Mouse (Mus musculus) midbrain, embryonic 13.5 days (tissue): ENCODE results near the gene Dnah2. TPM values are rescaled to one million over a fixed set of nuclear protein-coding genes. Genes with fewer than 3 reads are reported as not detected.
A peak's percentile ranks its signal among the peaks of the same experiment; 100 is the strongest.
"Not testable (repeated sequence)": the region's sequence is repeated elsewhere in the genome, so short reads cannot be mapped to it uniquely, and the experiment has no call there.

Experiments
- ATAC-seq: fragments of 200-750 bp; cut with Nextera tagmentation; 2 replicates; pipeline ENCODE4 v1.8.0; 2017; ENCODE audit warnings: mild to moderate bottlenecking, moderate TSS enrichment, moderate library complexity
- H3K27ac ChIP-seq: fragments of 300-500 bp; sonication (generic); 2 replicates; pipeline ENCODE4 v1.5.1; 2015; ENCODE audit warnings: inconsistent platforms, mild to moderate bottlenecking, moderate library complexity
- H3K27me3 ChIP-seq: fragments of 300-500 bp; sonication (generic); 2 replicates; pipeline ENCODE4 v1.6.1; 2015; ENCODE audit warnings: mild to moderate bottlenecking, inconsistent platforms
- H3K36me3 ChIP-seq: fragments of 300-500 bp; sonication (generic); 2 replicates; pipeline ENCODE4 v1.6.1; 2015; ENCODE audit warnings: mild to moderate bottlenecking, inconsistent platforms
- H3K4me1 ChIP-seq: fragments of 300-500 bp; sonication (generic); replicated peaks from 2 replicates; pipeline ENCODE4 v1.6.1; 2015; ENCODE audit warnings: inconsistent platforms
- H3K4me2 ChIP-seq: fragments of 300-500 bp; sonication (generic); replicated peaks from 2 replicates; pipeline ENCODE4 v1.6.1; 2015; ENCODE audit warnings: moderate library complexity, mild to moderate bottlenecking, inconsistent platforms
- H3K4me3 ChIP-seq: fragments of 300-500 bp; sonication (generic); replicated peaks from 2 replicates; pipeline ENCODE4 v1.5.1; 2015; ENCODE audit warnings: mild to moderate bottlenecking, inconsistent platforms
- H3K9ac ChIP-seq: fragments of 300-500 bp; sonication (generic); replicated peaks from 2 replicates; pipeline ENCODE4 v1.6.1; 2015; ENCODE audit warnings: mild to moderate bottlenecking, inconsistent platforms
- H3K9me3 ChIP-seq: fragments of 300-500 bp; sonication (generic); 2 replicates; pipeline ENCODE4 v1.6.1; 2016; ENCODE audit warnings: mild to moderate bottlenecking, inconsistent platforms
- WGBS: fragments of 180-500 bp; shearing (Covaris S2); methylation state at CpG from one replicate; pipeline ENCODE4 v1.1.7; 2015; 5-methylcytosine and 5-hydroxymethylcytosine counted together
- polyA plus RNA-seq: library from polyadenylated mRNA; unstranded; fragments of >200 nt; fragmentation: Nextera tagmentation; extraction: Ambion mirVana; gene quantifications from 2 replicates; pipeline ENCODE4 v1.2.1, GENCODE M21; 2015

Dnah2 gene
- polyA plus RNA-seq, 1 experiment from 2014 or later, result 2.7 TPM

DNA sequence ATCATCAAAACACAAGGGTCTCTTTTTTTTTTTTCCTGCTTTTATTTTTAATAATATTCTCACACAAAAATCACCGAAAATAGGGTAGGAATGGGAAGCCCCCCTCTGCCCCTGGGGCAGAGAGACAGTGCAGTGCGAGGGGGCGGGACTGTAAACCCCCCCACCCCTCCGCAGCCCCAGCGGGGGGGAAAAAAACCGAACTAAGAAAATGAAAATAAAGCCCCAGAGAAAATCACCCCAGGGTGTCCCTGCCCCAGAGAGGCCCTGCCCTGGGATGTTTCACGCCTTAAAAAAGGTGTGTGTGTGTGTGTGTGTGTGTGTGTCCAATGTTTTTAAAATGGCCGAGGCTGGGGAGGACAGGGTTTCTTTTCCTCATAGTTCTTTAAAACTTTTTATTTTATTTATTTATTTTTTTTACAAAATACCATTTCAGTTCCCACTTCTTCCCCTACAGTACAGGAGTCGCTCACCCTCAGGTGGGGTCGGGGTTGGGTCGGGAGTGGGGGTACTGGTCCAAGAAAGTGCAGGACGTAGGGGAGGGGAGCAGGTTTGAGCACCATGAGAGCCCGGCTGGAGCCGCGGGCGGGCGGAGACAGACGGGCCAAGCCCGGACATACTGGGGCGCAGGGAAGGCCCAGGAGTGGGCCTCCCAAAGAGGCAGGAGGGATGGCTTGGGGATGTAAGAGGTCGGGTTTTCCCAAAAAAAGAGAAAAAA is 150.3 kb downstream of the Dnah2 start:
- Histone ChIP-seq H3K9me3 (no peaks in the 10 kb centered on the region), H3K9ac (peak overlapping the region; percentile 58), H3K27ac (peak overlapping the region; percentile 97; the same call in 1 of the 2 replicates), H3K4me1 (peaks cover 51% of the 10 kb centered on the region), H3K27me3 (peaks cover 18% of the 10 kb centered on the region), H3K36me3 (peaks cover 48% of the 10 kb centered on the region), H3K4me3 (no peak overlapping the region), H3K4me2 (peak overlapping the region; percentile 85)
- ATAC-seq, result no peak
- 14% methylated on average over 21 of the region's 21 CpGs for WGBS

DNA sequence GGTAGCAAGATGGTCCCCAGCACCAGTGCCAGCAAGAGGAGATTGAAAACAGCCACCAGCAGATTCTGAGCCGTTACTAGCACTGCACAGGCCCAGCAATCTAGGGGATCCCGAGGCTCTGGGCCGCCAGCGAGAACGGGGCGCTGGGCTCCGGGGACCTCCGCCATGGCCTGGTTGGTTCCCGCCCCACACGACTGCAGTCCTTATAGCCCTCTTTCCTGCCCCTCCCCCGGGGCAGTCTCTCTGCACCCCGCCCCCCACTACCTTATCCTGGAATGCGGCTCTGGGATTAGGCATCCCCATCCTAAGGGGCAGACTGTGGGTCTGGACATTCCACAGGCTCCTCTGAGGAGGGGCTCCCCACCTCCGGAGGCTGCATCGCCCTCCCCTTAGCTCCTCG is 150.9 kb downstream of the Dnah2 start, which contains the start of gene Tmem88:
TSS of gene Tmem88 (minus strand) at position 176 of the 400 bp plus-strand sequence.
- no peaks in the 10 kb centered on the region for H3K9me3 ChIP-seq
- peak within 1 kb of the TSS; percentile 67 for H3K4me3 ChIP-seq
- H3K9ac ChIP-seq, result peak within 1 kb of the TSS; percentile 83
- peak within 1 kb of the TSS; percentile 85 for H3K4me2 ChIP-seq
- WGBS, result 6% methylated on average over 16 of the region's 16 CpGs
- peaks cover 42% of the 10 kb centered on the region for H3K36me3 ChIP-seq
- H3K27me3 ChIP-seq, result peaks cover 18% of the 10 kb centered on the region
- peaks cover 51% of the 10 kb centered on the region for H3K4me1 ChIP-seq
- no peak for ATAC-seq
- H3K27ac ChIP-seq, result peak within 1 kb of the TSS; percentile 97

DNA sequence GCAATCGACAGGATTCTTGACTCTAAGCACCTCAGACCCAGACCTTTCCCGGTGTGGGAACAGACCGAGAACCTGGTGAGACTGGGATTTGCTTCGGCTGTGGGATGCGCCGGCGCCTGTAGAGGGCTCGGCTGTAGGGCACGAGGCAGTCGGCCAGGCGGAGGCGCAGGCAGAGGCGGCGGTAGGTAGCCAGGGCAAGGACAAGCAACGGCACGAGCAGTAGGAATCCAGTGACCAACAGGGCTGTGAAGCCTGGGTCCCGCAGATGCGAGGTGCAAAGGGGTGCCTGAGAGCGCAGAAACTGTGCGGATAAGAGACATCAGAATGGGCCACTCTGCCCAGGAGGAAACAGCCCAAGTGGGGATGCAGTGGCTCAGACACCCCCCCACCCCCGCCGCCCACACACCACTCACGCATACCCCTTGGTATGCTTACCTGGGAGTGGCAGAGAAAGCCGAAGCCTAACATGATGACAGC is 151.3 kb downstream of the Dnah2 start:
- no peak for ATAC-seq
- H3K27ac ChIP-seq, result peak overlapping the region; percentile 97; the same call in 1 of the 2 replicates
- H3K9ac ChIP-seq, result peak overlapping the region; percentile 58
- peak overlapping the region; percentile 21 for H3K4me3 ChIP-seq
- 6% methylated on average over 24 of the region's 24 CpGs for WGBS
- peaks cover 38% of the 10 kb centered on the region for H3K36me3 ChIP-seq
- peak overlapping the region; percentile 85 for H3K4me2 ChIP-seq
- H3K9me3 ChIP-seq, result no peaks in the 10 kb centered on the region
- H3K4me1 ChIP-seq, result peaks cover 51% of the 10 kb centered on the region
- H3K27me3 ChIP-seq, result peaks cover 18% of the 10 kb centered on the region

DNA sequence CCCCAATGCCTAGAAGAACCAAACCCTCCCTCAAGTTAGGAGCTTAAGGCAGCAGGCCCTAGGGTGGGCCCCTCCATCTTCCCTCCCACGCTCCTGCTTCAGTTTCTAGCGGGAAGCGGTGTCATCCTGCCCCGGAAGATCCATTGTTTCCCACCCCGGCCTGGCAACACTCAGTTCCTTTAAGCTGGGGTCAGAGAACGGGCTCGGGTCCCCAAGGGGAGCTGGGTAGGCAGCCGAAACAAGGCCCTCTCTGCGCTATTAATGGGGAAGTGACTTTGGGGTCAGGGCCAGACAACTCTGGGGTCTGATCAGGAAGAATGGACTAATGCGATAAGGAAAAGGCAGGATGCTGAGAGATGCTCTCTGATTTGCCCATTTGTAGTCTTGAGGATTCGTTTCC is 152.1 kb downstream of the Dnah2 start:
- Histone ChIP-seq H3K9me3 (no peaks in the 10 kb centered on the region), H3K4me3 (peak overlapping the region; percentile 67), H3K27ac (peak overlapping the region; percentile 97), H3K4me1 (peaks cover 51% of the 10 kb centered on the region), H3K27me3 (peaks cover 18% of the 10 kb centered on the region), H3K4me2 (peak overlapping the region; percentile 85), H3K9ac (peak overlapping the region; percentile 83), H3K36me3 (peaks cover 36% of the 10 kb centered on the region)
- WGBS, result 22% methylated on average over 11 of the region's 11 CpGs
- no peak for ATAC-seq

DNA sequence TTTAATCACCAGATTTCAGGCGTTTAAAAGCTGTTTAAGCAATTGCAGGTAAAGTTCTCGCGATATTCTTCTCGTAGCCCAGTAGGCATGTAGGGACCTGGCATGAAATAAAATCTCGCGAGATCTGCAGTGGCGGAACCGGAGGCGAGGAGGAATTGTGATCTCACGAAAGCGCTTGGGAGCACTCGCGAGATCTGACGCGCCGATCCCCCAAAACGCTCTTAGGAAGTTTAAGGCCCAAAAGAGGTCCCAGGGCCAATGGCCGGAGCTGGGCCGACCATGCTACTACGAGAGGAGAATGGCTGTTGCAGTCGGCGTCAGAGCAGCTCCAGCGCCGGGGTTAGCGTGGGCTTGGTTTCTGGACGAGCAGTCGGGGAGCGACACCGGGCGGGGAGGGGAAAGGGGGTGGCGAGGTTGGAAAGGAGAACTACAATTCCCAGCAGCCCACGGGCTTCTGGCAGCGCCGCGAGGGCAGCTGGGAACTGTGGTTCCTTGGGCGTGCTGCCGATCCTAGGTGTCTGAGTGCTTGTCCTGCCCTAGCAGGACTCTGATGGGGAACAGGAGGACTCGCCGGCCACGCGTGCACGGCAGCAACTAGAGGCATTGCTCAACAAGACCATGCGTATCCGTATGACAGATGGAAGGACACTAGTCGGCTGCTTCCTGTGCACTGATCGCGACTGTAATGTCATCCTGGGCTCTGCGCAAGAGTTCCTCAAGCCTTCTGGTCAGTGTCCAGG is 153.1 kb downstream of the Dnah2 start:
- ATAC-seq, result peak; percentile 87
- peak overlapping the region; percentile 83 for H3K9ac ChIP-seq
- H3K9me3 ChIP-seq, result no peaks in the 10 kb centered on the region
- WGBS, result 1% methylated on average over 48 of the region's 48 CpGs
- H3K27me3 ChIP-seq, result peaks cover 15% of the 10 kb centered on the region
- peak overlapping the region; percentile 97 for H3K27ac ChIP-seq
- peak overlapping the region; percentile 85 for H3K4me2 ChIP-seq
- H3K4me3 ChIP-seq, result peak overlapping the region; percentile 67
- peaks cover 26% of the 10 kb centered on the region for H3K36me3 ChIP-seq
- peaks cover 45% of the 10 kb centered on the region for H3K4me1 ChIP-seq

DNA sequence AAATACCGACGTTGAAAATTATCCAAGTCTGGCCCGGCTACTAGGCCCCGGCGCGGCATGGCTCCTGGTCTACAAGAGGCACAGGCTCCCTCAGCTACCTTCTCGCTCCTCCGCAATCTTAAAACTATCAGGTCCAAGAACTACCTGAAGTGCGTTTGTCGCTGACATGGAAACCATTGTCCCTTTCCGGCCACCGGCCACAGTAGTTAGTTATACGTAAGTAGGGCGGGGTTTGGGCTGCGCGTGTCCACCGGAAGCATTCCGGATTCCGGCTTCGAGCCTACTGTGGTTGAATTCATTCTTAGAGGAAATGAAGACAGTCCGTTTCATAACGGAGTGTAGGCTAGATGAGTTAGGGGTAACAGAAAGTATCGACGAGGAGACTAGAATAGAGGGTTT is 153.7 kb downstream of the Dnah2 start, which contains the start of the genes Naa38 and Cyb5d1:
TSS of gene Naa38 (plus strand) at position 253 of the 399 bp plus-strand sequence.
TSS of gene Cyb5d1 (minus strand) at position 397 of the 399 bp plus-strand sequence.
- not testable (repeated sequence) for H3K9me3 ChIP-seq, H3K27me3 ChIP-seq
- ATAC-seq, result peak; percentile 75
- Histone ChIP-seq H3K4me3 (peak within 1 kb of the TSS; percentile 67), H3K9ac (peak within 1 kb of the TSS; percentile 83), H3K4me1 (peaks cover 44% of the 10 kb centered on the region), H3K27ac (peak within 1 kb of the TSS; percentile 97), H3K4me2 (peak within 1 kb of the TSS; percentile 85), H3K36me3 (peaks cover 20% of the 10 kb centered on the region)
- WGBS, result under 1% methylated on average over 20 of the region's 24 CpGs

DNA sequence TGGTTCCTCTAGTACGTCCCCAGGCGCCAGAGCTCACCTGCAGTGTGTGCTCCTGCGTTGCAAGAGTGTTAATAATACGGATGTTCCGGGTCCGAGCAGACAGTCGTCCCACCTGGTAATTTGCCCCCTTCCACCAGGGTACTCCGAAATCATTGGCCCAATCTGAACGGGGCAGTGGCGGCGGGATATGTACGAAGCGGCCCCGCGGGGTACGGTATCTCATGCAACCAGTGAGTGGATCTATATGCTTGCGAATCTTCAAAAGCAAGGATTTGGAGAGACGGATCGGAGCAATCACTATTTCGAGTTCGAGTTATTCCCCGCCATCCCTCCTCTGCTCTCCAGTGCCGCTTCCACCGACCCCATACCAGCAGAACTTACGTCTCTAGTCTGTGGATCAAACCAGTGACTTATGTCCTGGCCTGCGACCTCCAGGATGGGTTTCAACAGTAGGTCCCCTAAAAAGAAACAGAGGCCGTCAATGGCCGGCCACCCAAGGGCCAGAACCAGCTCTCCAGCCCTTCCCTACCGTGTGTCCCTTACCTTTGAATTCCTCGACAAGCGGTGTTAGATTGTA is 154.2 kb downstream of the Dnah2 start:
- H3K9ac ChIP-seq, result peak overlapping the region; percentile 83
- H3K36me3 ChIP-seq, result peaks cover 15% of the 10 kb centered on the region
- ATAC-seq, H3K27me3 ChIP-seq, H3K9me3 ChIP-seq: not testable (repeated sequence)
- peaks cover 40% of the 10 kb centered on the region for H3K4me1 ChIP-seq
- peak overlapping the region; percentile 76 for H3K4me2 ChIP-seq
- peak overlapping the region; percentile 97 for H3K27ac ChIP-seq
- H3K4me3 ChIP-seq, result peak overlapping the region; percentile 67
- 2% methylated on average over 31 of the region's 31 CpGs for WGBS

DNA sequence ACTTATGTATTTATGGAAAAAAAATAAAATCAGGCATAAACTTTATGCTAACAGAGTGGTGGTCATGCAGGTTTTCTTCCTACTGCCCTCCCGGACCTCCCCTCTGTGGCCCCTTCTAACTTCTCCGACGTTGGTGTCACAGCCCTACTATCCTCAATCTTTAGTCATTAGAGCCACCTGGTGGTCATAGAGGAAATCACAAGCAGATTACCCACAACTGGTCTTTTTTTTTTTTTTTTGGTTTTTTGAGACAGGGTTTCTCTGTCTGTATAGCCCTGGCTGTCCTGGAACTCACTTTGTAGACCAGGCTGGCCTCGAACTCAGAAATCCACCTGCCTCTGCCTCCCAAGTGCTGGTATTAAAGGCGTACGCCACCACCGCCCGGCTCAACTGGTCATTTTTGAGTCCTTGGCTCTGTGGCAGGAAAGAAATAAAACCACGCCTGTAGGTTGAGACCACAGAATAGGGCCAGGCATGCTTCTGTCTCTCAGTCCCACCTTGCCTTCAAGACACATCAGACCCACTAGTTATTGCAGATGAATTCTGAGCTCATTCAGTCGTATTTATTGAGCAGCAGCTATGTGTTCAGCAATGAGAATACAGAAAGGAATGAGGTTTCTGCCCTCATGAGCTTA is 158.4 kb downstream of the Dnah2 start:
- 50% methylated on average over 10 of the region's 10 CpGs for WGBS
- peaks cover 10% of the 10 kb centered on the region for H3K4me1 ChIP-seq
- H3K27me3 ChIP-seq, result no peaks in the 10 kb centered on the region
- no peak overlapping the region for H3K9ac ChIP-seq
- no peak overlapping the region for H3K4me2 ChIP-seq
- peak; percentile 49; the same call in 1 of the 2 replicates for ATAC-seq
- H3K27ac ChIP-seq, result no peak overlapping the region
- peaks cover 4% of the 10 kb centered on the region for H3K36me3 ChIP-seq
- H3K9me3 ChIP-seq, result no peaks in the 10 kb centered on the region
- H3K4me3 ChIP-seq, result no peak overlapping the region

DNA sequence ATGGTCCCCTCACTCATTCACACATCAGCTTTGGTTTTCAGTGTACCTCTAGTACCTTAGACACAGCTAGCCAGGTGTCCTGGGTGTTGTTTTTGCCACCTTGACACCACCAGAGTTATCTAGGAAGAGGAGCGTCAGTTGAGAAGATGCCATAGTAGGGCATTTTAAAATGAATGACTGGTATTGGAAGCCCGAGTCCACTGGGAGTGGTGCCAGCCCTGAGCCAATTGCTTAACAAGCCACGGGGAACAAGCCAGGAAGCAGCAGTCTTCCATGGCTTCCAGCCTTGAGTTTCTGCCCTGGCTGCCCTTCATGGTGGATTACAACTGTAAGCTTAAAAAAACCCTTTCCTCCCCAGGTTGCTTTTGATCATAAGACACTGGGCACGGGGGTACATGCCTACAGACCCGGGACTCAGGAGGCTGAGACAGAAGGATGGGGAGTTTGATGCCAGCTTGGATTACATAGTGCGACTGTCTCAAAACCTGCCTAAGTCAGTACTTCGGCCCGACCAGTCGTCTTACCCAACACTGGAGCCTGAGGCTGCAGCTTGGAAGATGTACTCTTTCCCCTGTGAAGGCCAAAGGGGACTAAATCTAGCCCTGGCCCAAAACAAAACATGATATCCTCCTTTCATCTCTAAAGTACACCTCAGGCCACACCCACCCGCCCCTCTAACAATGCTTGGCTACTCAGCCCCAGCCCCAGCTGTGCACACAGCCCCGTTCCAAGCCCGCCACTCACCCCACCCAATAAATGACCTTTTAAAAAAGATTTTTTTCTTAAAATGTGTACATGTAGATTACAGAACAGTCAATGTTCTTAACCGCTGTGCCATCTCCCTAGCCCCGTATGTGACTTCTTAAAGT is 159.1 kb downstream of the Dnah2 start:
- Histone ChIP-seq H3K4me1 (peaks cover 10% of the 10 kb centered on the region), H3K9ac (peak overlapping the region; percentile 28; the same call in 1 of the 2 replicates), H3K27ac (no peak overlapping the region), H3K4me2 (no peak overlapping the region), H3K9me3 (no peaks in the 10 kb centered on the region), H3K27me3 (no peaks in the 10 kb centered on the region), H3K4me3 (no peak overlapping the region), H3K36me3 (peaks cover 4% of the 10 kb centered on the region)
- 67% methylated on average over 14 of the region's 14 CpGs for WGBS
- peak; percentile 19; the same call in 1 of the 2 replicates for ATAC-seq

DNA sequence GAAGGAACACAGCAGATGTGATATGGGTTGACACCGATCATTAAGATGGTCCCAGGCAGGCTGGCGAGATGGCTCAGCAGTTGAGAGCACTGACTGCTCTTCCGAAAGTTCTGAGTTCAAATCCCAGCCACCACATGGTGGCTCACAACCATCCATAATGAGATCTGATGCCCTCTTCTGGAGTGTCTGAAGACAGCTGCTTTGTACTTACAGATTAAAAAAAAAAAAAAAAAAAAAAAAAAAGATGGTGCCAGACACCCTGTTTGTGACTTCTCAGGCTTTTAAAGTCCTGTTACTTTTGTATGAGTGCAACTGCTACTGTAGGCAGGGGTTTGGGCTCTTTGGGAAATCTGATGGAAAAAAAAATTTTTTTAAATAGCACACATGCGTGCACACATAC is 160.2 kb downstream of the Dnah2 start:
- Histone ChIP-seq H3K4me2 (no peak overlapping the region), H3K4me1 (0 out of 2 replicates have a peak, but pooled peaks cover 4% of the 10 kb centered on the region), H3K4me3 (no peak overlapping the region), H3K27ac (no peak overlapping the region), H3K9me3 (no peaks in the 10 kb centered on the region), H3K9ac (no peak overlapping the region), H3K36me3 (peaks cover 4% of the 10 kb centered on the region), H3K27me3 (no peaks in the 10 kb centered on the region)
- WGBS, result 96% methylated on average over 4 of the region's 4 CpGs
- ATAC-seq, result no peak
